Mouse (Mus musculus): ENCODE results near the gene Cacna2d1. TPM values are rescaled to one million over a fixed set of nuclear protein-coding genes. Genes with fewer than 3 reads are reported as not detected.
A peak's percentile ranks its signal among the peaks of the same experiment; 100 is the strongest.

Gene Cacna2d1
- polyA plus RNA-seq (2015; fragmentation: Nextera tagmentation; extraction: Ambion mirVana), result 18.5 and 19.1 TPM in 2 replicates

DNA sequence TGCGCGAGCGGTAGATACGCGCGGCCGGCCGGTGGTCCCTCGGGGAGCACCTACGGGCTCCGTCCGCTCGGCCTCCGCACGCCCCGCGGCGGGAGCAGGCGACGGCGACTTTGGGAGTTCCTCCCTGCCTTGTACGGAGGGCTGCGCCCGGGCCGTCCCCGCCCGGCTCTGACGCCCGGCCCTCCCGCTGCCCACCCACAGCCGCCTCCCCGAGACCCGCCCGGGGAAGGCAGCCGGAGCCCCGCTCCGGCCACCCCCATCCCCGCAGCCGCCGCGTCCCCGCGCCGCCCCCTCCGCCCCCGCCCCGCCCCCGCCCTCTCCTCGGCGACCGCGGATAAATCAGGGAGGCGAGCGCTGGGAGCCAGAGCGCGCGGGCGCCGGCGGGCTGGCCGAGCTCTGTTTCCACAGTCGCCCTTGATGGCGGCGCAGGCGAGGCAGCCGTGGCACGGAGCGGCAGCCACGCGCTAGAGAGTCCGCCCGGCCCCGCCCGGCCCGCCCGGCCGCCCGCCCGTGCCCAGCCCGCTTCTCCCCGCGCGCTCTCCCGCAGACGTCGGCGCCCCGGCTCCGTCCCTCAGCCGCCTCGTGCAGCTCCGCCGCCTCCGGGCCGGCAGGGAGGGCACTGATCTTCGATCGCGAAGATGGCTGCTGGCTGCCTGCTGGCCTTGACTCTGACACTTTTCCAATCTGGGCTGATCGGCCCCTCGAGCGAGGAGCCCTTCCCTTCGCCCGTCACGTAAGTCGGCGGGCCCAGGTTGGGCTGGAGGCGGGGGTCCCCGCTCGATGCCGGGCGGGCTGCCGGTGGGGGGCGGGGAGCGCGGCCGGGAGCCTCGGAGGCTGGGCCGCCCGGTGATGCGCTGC is at the start of gene Cacna2d1:
Cacna2d1 (plus strand) TSS at position 316 of the 858 bp plus-strand sequence.
- no peaks in the 10 kb centered on the region for H3K9me3 ChIP-seq (replicated peaks)
- peak within 1 kb of the TSS; percentile 64 for H3K9ac ChIP-seq
- peaks cover 13% of the 10 kb centered on the region; the same call in 1 of the 2 replicates for H3K27me3 ChIP-seq
- ATAC-seq (ENCODE audit: insufficient number of reproducible peaks, low FRiP score, low TSS enrichment, low read depth), result peak; percentile 90
- H3K36me3 ChIP-seq, result no peaks in the 10 kb centered on the region
- H3K4me3 ChIP-seq (replicated peaks), result peak within 1 kb of the TSS; percentile 64
- peak within 1 kb of the TSS; percentile 89 for H3K4me2 ChIP-seq (replicated peaks)
- peak within 1 kb of the TSS; percentile 79 for H3K27ac ChIP-seq (replicated peaks)
- WGBS, result under 1% methylated on average over 76 of the region's 120 CpGs
- peaks cover 10% of the 10 kb centered on the region; the same call in 1 of the 2 replicates for H3K4me1 ChIP-seq

DNA sequence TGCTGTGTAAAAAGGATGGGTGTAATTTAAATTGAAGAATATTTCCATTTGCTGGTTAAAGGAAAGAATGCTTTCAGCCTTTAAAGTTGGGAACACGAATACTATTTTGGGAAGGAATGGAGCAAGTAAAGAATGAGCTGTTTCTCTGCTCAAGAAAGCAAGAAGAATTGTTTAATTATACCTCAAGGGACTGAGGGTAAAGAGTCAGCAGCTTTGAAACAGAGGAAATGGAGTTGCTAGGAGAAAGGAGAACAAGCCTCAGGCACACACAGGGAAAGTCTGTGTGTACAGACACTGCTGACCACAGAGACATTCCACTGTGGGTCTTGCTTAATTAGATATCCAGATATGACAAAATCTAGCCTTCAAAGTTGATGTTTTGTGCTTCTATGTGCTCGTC is 39.4 kb upstream of the Cacna2d1 start:
- Histone ChIP-seq H3K9ac (no peak overlapping the region), H3K4me1 (no peaks in the 10 kb centered on the region), H3K27me3 (no peaks in the 10 kb centered on the region), H3K27ac (replicated peaks) (no peak overlapping the region), H3K9me3 (replicated peaks) (no peaks in the 10 kb centered on the region), H3K4me2 (replicated peaks) (no peak overlapping the region), H3K4me3 (replicated peaks) (no peak overlapping the region), H3K36me3 (no peaks in the 10 kb centered on the region)
- ATAC-seq (ENCODE audit: insufficient number of reproducible peaks, low FRiP score, low TSS enrichment, low read depth), result no peak
- WGBS, result 34% methylated on average over 2 of the region's 2 CpGs

DNA sequence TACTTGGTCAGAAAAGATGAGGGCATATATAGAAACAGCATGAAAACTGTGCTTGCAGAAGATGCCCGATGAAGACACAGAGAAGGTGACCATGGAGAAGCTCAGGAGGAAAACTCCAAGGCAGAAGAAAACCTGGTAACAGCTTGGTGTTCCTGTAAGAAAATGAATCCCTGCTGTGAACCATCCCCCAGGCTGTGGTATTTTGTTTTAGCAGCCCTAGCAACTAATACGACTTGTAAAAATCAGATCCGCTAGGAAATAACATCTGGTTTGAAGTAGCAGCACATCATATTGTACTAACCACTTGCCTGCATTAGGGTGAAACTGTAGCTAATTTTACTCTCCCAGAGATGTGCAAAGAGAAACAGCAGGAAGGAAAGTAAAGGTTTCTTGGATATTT is 37.8 kb upstream of the Cacna2d1 start:
- Histone ChIP-seq H3K9me3 (replicated peaks) (no peaks in the 10 kb centered on the region), H3K36me3 (no peaks in the 10 kb centered on the region), H3K9ac (no peak overlapping the region), H3K4me3 (replicated peaks) (no peak overlapping the region), H3K4me1 (no peaks in the 10 kb centered on the region), H3K27me3 (no peaks in the 10 kb centered on the region), H3K4me2 (replicated peaks) (no peak overlapping the region), H3K27ac (replicated peaks) (no peak overlapping the region)
- no peak for ATAC-seq (ENCODE audit: insufficient number of reproducible peaks, low FRiP score, low TSS enrichment, low read depth)
- WGBS, result 47% methylated on average over 3 of the region's 3 CpGs

DNA sequence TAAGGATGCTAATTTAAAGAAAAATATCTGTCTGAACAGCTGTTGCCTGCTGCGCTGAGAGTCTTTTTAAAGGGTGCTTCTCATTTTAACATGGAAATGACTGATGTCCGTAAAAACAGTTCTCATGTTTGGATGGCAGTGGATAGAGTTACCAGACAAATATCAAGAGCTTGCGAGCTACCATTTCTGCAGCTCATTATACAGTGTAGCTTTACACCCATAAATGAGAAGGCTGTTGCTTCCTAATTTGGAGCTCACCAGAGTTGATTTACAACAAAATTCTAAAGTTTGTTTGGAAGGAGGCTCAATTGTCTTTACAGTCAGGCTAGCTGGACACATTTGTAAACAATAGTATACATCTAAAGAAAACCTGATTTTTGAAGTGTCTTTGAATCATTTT is 28.0 kb upstream of the Cacna2d1 start:
- ATAC-seq (ENCODE audit: insufficient number of reproducible peaks, low FRiP score, low TSS enrichment, low read depth), result no peak
- 40% methylated on average over 3 of the region's 3 CpGs for WGBS
- no peak overlapping the region for H3K9ac ChIP-seq
- H3K27me3 ChIP-seq, result no peaks in the 10 kb centered on the region
- no peak overlapping the region for H3K4me2 ChIP-seq (replicated peaks)
- H3K27ac ChIP-seq (replicated peaks), result no peak overlapping the region
- no peak overlapping the region for H3K4me3 ChIP-seq (replicated peaks)
- H3K36me3 ChIP-seq, result no peaks in the 10 kb centered on the region
- no peaks in the 10 kb centered on the region for H3K4me1 ChIP-seq
- no peaks in the 10 kb centered on the region for H3K9me3 ChIP-seq (replicated peaks)

DNA sequence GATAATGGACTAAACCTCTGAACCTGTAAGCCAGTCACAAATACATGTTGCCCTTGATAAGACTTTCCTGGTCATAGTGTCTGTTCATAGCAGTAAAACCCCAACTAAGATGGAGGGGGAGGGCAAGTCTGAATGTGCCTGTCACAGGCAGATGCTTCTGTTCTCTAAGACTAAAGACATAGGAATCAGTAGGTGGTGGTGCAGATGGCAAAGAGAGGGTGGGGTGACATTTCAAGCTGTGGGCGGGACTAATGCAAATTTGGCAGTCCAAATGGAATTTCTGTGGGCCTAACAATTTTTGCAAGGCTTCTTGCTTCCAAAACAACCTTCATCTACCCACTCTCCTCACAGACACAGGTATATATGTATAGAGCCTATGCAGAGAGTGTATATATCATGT is 19.6 kb upstream of the Cacna2d1 start:
- H3K9ac ChIP-seq, result no peak overlapping the region
- H3K4me2 ChIP-seq (replicated peaks), result no peak overlapping the region
- no peak overlapping the region for H3K4me3 ChIP-seq (replicated peaks)
- WGBS, result 65% methylated on average over 1 of the region's 1 CpGs
- ATAC-seq (ENCODE audit: insufficient number of reproducible peaks, low FRiP score, low TSS enrichment, low read depth), result no peak
- H3K36me3 ChIP-seq, result no peaks in the 10 kb centered on the region
- no peaks in the 10 kb centered on the region for H3K9me3 ChIP-seq (replicated peaks)
- H3K4me1 ChIP-seq, result no peaks in the 10 kb centered on the region
- H3K27me3 ChIP-seq, result no peaks in the 10 kb centered on the region
- H3K27ac ChIP-seq (replicated peaks), result no peak overlapping the region

DNA sequence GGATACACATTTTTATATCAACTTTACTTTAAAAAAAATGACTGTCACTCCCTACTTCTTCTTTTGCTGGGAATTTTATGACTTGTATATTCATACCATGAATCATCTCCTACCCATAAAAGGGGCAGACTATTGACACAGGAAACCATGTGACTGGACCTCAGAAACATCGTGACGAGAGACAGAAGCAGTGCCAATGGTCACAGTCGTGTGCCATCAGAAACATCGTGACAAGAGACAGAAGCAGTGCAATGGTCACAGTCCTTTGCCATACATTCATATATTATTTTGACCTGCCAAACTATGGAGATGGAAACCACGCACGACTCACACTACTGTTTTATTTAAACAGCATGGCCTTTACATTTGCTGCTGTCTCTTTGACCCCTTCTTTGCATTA is 6.0 kb upstream of the Cacna2d1 start:
- Histone ChIP-seq H3K27me3 (peaks cover 9% of the 10 kb centered on the region; the same call in 1 of the 2 replicates), H3K9me3 (replicated peaks) (no peaks in the 10 kb centered on the region), H3K27ac (replicated peaks) (no peak overlapping the region), H3K4me2 (replicated peaks) (no peak overlapping the region), H3K36me3 (no peaks in the 10 kb centered on the region), H3K4me1 (peaks cover under 1% of the 10 kb centered on the region; the same call in 1 of the 2 replicates), H3K9ac (no peak overlapping the region), H3K4me3 (replicated peaks) (no peak overlapping the region)
- WGBS, result 72% methylated on average over 6 of the region's 6 CpGs
- no peak for ATAC-seq (ENCODE audit: insufficient number of reproducible peaks, low FRiP score, low TSS enrichment, low read depth)

DNA sequence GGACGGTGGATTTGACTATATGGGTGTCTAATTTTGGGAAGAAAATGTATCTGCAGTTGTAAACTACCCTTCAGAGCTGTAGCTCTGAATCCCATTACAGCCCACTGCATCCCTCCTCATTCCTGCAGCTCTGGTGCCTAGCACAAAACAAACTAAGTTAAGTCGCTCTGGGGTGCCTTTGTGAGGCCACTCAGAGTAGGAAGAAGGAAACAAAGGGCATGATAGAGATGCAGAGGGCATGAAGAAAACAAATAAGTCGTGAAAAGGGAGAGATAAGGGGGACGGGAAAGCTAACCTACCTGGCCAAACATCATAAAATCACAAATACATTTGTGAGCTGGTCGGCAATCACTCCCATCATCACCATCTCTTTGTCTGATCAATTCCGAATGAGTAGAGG is 1.5 kb upstream of the Cacna2d1 start:
- H3K9ac ChIP-seq, result no peak overlapping the region
- WGBS, result 27% methylated on average over 6 of the region's 6 CpGs
- H3K36me3 ChIP-seq, result no peaks in the 10 kb centered on the region
- no peaks in the 10 kb centered on the region for H3K9me3 ChIP-seq (replicated peaks)
- no peak for ATAC-seq (ENCODE audit: insufficient number of reproducible peaks, low FRiP score, low TSS enrichment, low read depth)
- H3K27me3 ChIP-seq, result peaks cover 13% of the 10 kb centered on the region; the same call in 1 of the 2 replicates
- no peak overlapping the region for H3K4me2 ChIP-seq (replicated peaks)
- H3K27ac ChIP-seq (replicated peaks), result no peak overlapping the region
- 0 out of 2 replicates have a peak overlapping the region, but pooled peaks have one; percentile 64 for H3K4me3 ChIP-seq (replicated peaks)
- H3K4me1 ChIP-seq, result peaks cover 10% of the 10 kb centered on the region; the same call in 1 of the 2 replicates

DNA sequence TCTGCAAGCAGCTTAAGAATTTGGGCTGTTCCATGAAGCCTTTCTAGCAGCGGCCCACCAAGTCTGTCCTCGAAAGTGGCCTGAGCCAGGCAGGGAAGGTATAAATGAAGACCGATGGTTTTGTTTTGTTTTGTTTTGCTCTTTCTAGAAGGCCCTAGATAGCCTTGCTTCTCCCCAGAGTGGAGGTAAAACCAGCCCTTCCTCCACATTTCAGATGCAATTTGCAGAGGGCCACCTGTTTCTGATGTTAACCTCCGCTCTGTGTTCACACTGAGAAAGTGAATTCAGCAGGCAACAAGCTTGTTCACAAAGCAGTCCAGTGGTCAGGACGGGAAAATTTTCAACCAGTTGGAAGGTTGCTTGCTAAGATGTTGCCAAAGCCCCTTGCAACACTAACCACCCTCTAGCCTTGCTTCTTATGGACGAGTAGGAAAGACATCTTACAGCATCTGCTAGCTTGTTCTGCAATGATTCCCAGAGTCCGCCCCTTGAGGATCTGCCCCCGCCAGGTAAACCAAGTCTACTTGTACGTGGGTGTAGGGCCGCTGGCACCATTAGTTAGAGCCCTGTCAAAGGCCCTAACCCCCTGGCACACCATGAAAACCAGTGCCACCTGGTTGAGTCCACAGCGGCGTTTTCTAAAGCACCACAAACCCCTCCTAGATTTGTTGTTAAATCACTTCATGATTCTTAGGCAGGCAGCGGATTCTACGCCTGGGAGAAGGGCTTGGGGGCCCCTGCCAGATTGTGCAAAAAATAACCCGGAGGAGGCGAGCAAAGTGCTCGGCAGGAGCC is 713 bp upstream of the Cacna2d1 start:
- Histone ChIP-seq H3K9me3 (replicated peaks) (no peaks in the 10 kb centered on the region), H3K4me2 (replicated peaks) (peak overlapping the region; percentile 89), H3K4me3 (replicated peaks) (peak overlapping the region; percentile 64), H3K36me3 (no peaks in the 10 kb centered on the region), H3K27me3 (peaks cover 13% of the 10 kb centered on the region; the same call in 1 of the 2 replicates), H3K4me1 (peaks cover 10% of the 10 kb centered on the region; the same call in 1 of the 2 replicates), H3K9ac (peak overlapping the region; percentile 64), H3K27ac (replicated peaks) (peak overlapping the region; percentile 79)
- ATAC-seq (ENCODE audit: insufficient number of reproducible peaks, low FRiP score, low TSS enrichment, low read depth), result 0 out of 2 replicates have a peak, but pooled peaks have one; percentile 16
- 6% methylated on average over 17 of the region's 17 CpGs for WGBS

DNA sequence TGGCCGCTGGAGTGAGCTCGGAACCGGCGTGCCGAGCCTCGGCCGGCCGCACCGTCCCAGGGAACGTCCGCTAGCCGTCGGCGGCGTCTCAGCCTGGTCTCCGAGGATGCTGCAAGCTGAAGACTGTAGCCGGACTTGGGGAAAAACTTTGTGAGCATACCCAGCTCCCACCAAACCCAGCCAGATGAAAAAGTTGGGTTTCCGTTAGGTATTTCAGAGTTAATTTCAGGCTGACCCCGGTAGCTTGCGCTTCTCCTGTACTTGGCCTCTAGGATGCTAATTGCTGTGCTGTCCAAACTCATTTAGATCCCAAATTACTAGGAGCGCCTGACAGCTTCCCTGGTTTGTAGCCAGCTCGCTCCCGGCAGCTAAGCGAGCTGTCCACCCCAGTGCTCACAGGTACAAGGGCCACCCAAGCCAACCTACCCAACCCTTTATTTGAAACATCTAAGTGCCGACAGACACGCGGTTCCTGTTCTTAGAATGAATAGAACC is 790 bp downstream of the Cacna2d1 start:
- H3K9me3 ChIP-seq (replicated peaks), result no peaks in the 10 kb centered on the region
- ATAC-seq (ENCODE audit: insufficient number of reproducible peaks, low FRiP score, low TSS enrichment, low read depth), result no peak; the same call in 1 of the 2 replicates
- peak overlapping the region; percentile 64 for H3K9ac ChIP-seq
- H3K4me2 ChIP-seq (replicated peaks), result peak overlapping the region; percentile 89
- peaks cover 10% of the 10 kb centered on the region; the same call in 1 of the 2 replicates for H3K4me1 ChIP-seq
- no peaks in the 10 kb centered on the region for H3K36me3 ChIP-seq
- peak overlapping the region; percentile 79 for H3K27ac ChIP-seq (replicated peaks)
- WGBS, result under 1% methylated on average over 27 of the region's 27 CpGs
- peak overlapping the region; percentile 64 for H3K4me3 ChIP-seq (replicated peaks)
- peaks cover 13% of the 10 kb centered on the region; the same call in 1 of the 2 replicates for H3K27me3 ChIP-seq

DNA sequence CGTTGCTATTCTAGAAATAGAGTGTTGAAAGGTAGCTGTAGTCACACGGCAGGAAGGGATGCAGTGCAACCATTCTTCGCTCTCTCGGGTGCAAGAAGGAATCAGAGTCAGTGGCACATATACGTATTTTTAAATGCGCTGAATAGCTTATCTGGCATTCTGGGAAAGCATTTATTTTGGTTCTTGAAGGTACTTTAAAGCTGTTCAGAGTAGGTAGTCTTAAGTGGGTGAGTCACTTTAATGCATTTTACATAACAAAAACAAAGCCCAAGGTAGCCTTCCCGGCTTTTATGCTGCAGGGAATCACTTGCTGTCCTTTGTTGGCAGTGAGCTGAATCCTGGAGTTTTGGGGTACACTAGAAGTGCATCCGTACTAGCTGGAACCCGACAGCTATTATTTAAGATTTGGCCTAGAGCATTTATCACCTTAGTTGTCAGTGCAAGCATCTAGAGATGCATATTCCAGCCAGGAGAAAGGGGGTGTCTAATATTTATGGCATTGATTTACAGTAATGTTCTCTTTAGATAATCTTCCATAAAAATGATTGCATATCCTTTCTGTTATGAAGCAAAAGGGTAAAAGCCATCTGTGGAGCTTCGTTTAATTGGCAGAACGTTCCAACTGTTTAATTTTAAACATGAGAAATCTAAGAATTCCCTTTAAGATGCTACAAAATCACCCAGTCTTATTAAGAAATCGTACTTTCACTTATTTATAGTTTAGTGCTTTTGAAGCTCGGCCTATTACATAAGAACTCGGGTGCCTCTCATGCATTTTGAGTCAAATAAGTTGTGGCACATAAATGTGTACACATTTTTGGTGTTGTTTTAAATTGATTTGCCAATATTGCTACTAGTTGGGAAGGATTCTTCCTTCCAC is 1.6 kb downstream of the Cacna2d1 start:
- WGBS, result 36% methylated on average over 14 of the region's 14 CpGs
- peak overlapping the region; percentile 89 for H3K4me2 ChIP-seq (replicated peaks)
- H3K9ac ChIP-seq, result no peak overlapping the region
- ATAC-seq (ENCODE audit: insufficient number of reproducible peaks, low FRiP score, low TSS enrichment, low read depth), result no peak
- H3K27me3 ChIP-seq, result peaks cover 8% of the 10 kb centered on the region; the same call in 1 of the 2 replicates
- H3K36me3 ChIP-seq, result no peaks in the 10 kb centered on the region
- no peak overlapping the region for H3K27ac ChIP-seq (replicated peaks)
- H3K4me3 ChIP-seq (replicated peaks), result peak overlapping the region; percentile 64
- peaks cover 10% of the 10 kb centered on the region; the same call in 1 of the 2 replicates for H3K4me1 ChIP-seq
- no peaks in the 10 kb centered on the region for H3K9me3 ChIP-seq (replicated peaks)
